Mouse (Mus musculus) kidney, adult 2 months (tissue): ENCODE results near the gene Nfe2l3. TPM values are rescaled to one million over a fixed set of nuclear protein-coding genes. Genes with fewer than 3 reads are reported as not detected.
A peak's percentile ranks its signal among the peaks of the same experiment; 100 is the strongest.

Experiments
- DNase-seq: peaks from one replicate; pipeline ENCODE4 v3.0.0; 2021
- H3K27ac ChIP-seq: fragments of 200-500 bp; 2 replicates; pipeline ENCODE4 v1.5.1; 2012; ENCODE audit warnings: low read depth, low read length, control low read depth, inconsistent platforms; ENCODE audit not compliant: insufficient read depth
- H3K27me3 ChIP-seq: fragments of 200-500 bp; replicated peaks from 2 replicates; pipeline ENCODE4 v1.6.1; 2012; ENCODE audit warnings: mild to moderate bottlenecking, moderate library complexity, low read length, inconsistent platforms; ENCODE audit not compliant: control insufficient read depth, insufficient read depth
- H3K36me3 ChIP-seq: fragments of 200-500 bp; 2 replicates; pipeline ENCODE4 v1.6.1; 2012; ENCODE audit warnings: mild to moderate bottlenecking, moderate library complexity, low read length, inconsistent platforms; ENCODE audit not compliant: control insufficient read depth, insufficient read depth
- H3K4me1 ChIP-seq: fragments of 200-500 bp; 2 replicates; pipeline ENCODE4 v1.6.1; 2011; ENCODE audit warnings: low read length; ENCODE audit not compliant: control insufficient read depth, insufficient read depth
- H3K4me3 ChIP-seq: fragments of 200-500 bp; 2 replicates; pipeline ENCODE4 v1.5.1; 2011; ENCODE audit warnings: mild to moderate bottlenecking, low read depth, low read length, control low read depth; ENCODE audit not compliant: insufficient read depth
- CTCF ChIP-seq: fragments of 200-500 bp; conservative IDR thresholded peaks from 2 replicates; pipeline ENCODE4 v1.5.1; 2011; ENCODE audit warnings: low read depth, mild to moderate bottlenecking, control low read depth, low read length, moderate library complexity, mixed read lengths; ENCODE audit not compliant: insufficient read depth, insufficient read length
- POLR2A ChIP-seq: fragments of 200-500 bp; IDR thresholded peaks from one replicate; pipeline ENCODE4 v1.6.1; 2011; ENCODE audit warnings: low read depth, low read length, control low read depth
- whole genome bisulfite sequencing: fragments of 180-500 bp; shearing (Covaris S2); methylation state at CpG from one replicate; pipeline ENCODE4 v1.1.7; 2018; 5-methylcytosine and 5-hydroxymethylcytosine counted together
- polyA plus RNA-seq: library from polyadenylated mRNA; depleted of rRNA; stranded (reverse); fragments of >200 nt; gene quantifications from 2 replicates; pipeline ENCODE4 v1.2.3, GENCODE M21; 2012

The Nfe2l3 gene
- polyA plus RNA-seq, 1 experiment = 0.75 TPM

- Histone ChIP-seq H3K4me3 (no peak overlapping the region), H3K4me1 (no peaks in the 10 kb centered on the region; the same call in 1 of the 2 replicates), H3K27ac (no peak overlapping the region), H3K36me3 (peaks cover 40% of the 10 kb centered on the region), H3K27me3 (no peaks in the 10 kb centered on the region)
- 83% methylated on average over 3 of the region's 3 CpGs for WGBS
- DNase-seq = no peak
- TF ChIP-seq POLR2A (no peak), CTCF (no peak)
Measured at GRCm38 (mm10) chr6:51460363-51460762, 27.9 kb downstream of the Nfe2l3 start.

- Histone ChIP-seq H3K27me3 (no peaks in the 10 kb centered on the region), H3K27ac (no peak overlapping the region), H3K4me1 (peaks cover 2% of the 10 kb centered on the region; the same call in 1 of the 2 replicates), H3K36me3 (peaks cover 23% of the 10 kb centered on the region), H3K4me3 (peak overlapping the region; percentile 44; the same call in 1 of the 2 replicates)
- under 1% methylated on average over 2 of the region's 2 CpGs for WGBS
- no peak for TF ChIP-seq POLR2A
- TF ChIP-seq CTCF = no peak
- DNase-seq = peak; percentile 29
Measured at GRCm38 (mm10) chr6:51467649-51468048, 35.2 kb downstream of the Nfe2l3 start.

- Histone ChIP-seq H3K36me3 (peaks cover 13% of the 10 kb centered on the region), H3K27me3 (no peaks in the 10 kb centered on the region), H3K27ac (peak overlapping the region; percentile 100), H3K4me1 (peaks cover 2% of the 10 kb centered on the region; the same call in 1 of the 2 replicates), H3K4me3 (peak overlapping the region; percentile 83)
- peak; percentile 85 for DNase-seq
- WGBS = under 1% methylated on average over 63 of the region's 63 CpGs
- TF ChIP-seq CTCF (no peak), POLR2A (no peak)
Measured at GRCm38 (mm10) chr6:51468891-51469561, 36.6 kb downstream of the Nfe2l3 start.

- Histone ChIP-seq H3K4me1 (peaks cover 2% of the 10 kb centered on the region; the same call in 1 of the 2 replicates), H3K4me3 (peak within 1 kb of the TSS; percentile 83), H3K27ac (peak within 1 kb of the TSS; percentile 100), H3K27me3 (no peaks in the 10 kb centered on the region), H3K36me3 (peaks cover 12% of the 10 kb centered on the region)
- TF ChIP-seq CTCF (no peak), POLR2A (peak; percentile 99)
- peak; percentile 99 for DNase-seq
- under 1% methylated on average over 63 of the region's 63 CpGs for WGBS
Measured at GRCm38 (mm10) chr6:51469715-51470310, 37.3 kb downstream of the Nfe2l3 start, which contains the start of gene Hnrnpa2b1. Gene Hnrnpa2b1 (minus strand): TSS chr6:51469894.

GRCm38 (mm10) chr6:51470311-51471178 lies 38.1 kb downstream of the Nfe2l3 start, which contains the start of gene Cbx3:
Gene Cbx3 (plus strand): TSS chr6:51470360.
- Histone ChIP-seq H3K4me1 (peaks cover 2% of the 10 kb centered on the region; the same call in 1 of the 2 replicates), H3K27ac (peak within 1 kb of the TSS; percentile 100), H3K27me3 (no peaks in the 10 kb centered on the region), H3K36me3 (peaks cover 8% of the 10 kb centered on the region), H3K4me3 (peak within 1 kb of the TSS; percentile 83)
- DNase-seq = peak; percentile 75
- TF ChIP-seq CTCF (no peak), POLR2A (no peak)
- WGBS = under 1% methylated on average over 91 of the region's 99 CpGs

- under 1% methylated on average over 10 of the region's 10 CpGs for WGBS
- TF ChIP-seq POLR2A = no peak
- no peak for TF ChIP-seq CTCF
- H3K4me3 ChIP-seq = peak overlapping the region; percentile 83
- no peak for DNase-seq
- H3K4me1 ChIP-seq = peaks cover 2% of the 10 kb centered on the region; the same call in 1 of the 2 replicates
- no peaks in the 10 kb centered on the region for H3K27me3 ChIP-seq
- peak overlapping the region; percentile 95 for H3K27ac ChIP-seq
- H3K36me3 ChIP-seq = peaks cover 5% of the 10 kb centered on the region
Measured at GRCm38 (mm10) chr6:51471179-51471505, 38.7 kb downstream of the Nfe2l3 start.
